Mouse (Mus musculus): ENCODE data around the gene Sept9.

- no peak for TF ChIP-seq CTCF (IDR thresholded peaks at IDR 0.05; ENCODE audit: low read depth)
- TF ChIP-seq EP300 (IDR thresholded peaks at IDR 0.05; ENCODE audit: low read depth) = no peak
Observed at GRCm38 (mm10) chr11:117199282-117200175, at the start of gene Sept9.
